Mouse (Mus musculus) stomach, adult 2 months (tissue): Measurements from ENCODE around the gene Gm4744. TPM values are rescaled to one million over a fixed set of nuclear protein-coding genes. Genes with fewer than 3 reads are reported as not detected.

Experiments
- polyA plus RNA-seq: library from polyadenylated mRNA; depleted of rRNA; stranded (reverse); fragments of >200 nt; gene quantifications from 2 replicates; pipeline ENCODE4 v1.2.3, GENCODE M21; 2012; rRNA removed

The Gm4744 gene
- not detected in 2 replicates for polyA plus RNA-seq

DNA sequence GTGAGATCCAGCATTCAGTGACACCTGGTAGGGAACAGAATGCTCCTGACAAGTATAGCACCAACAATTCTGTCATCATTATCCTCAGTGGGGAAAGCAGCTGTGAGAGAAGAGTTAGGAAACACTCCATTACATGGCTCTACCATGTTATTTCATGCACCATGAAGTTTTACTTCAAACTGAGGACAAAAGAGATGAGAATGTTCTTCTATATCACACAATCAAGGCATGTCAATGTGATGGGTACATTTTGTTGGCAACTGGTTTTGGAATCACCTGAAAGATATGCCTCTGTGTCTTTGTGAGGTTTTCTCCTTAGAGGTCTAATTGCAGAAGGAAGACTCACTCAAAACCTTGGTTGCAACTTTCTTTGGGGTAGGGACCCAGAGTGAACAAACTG lies at the start of gene Gm4744:
Gene Gm4744 (minus strand): TSS at position 101 of the 400 bp plus-strand sequence.

DNA sequence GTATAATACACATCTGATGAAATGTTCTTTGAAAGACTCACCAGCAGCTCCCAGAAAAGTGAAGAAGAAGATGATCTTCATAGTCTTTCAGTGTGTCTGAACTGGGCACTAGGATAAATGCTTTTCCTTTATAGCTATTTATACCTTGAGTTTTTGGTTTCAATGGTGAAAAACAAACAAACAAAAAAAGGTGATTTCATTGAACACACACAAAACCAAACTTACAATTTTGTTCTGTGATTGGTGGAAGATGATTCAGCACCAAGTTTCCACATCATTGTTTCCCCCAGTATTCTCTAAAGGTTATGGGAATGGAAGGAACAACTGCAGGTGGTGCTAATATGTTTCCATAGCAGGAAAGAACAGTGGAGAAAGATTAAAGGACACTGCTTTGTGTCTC lies 47.7 kb upstream of the Gm4744 start, which contains the start of gene Gm2663:
Gene Gm2663 (minus strand): TSS at position 101 of the 400 bp plus-strand sequence.

DNA sequence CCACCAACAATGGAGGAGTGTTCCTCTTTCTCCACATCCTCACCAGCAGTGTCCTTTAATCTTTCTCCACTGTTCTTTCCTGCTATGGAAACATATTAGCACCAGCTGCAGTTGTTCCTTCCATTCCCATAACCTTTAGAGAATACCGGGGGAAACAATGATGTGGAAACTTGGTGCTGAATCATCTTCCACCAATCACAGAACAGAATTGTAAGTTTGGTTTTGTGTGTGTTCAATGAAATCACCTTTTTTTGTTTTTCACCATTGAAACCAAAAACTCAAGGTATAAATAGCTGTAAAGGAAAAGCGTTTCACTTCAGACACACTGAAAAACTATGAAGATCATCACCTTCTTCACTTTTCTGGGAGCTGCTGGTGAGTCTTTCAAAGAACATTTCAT lies 12.8 kb upstream of the Gm4744 start, which contains the start of gene 1810009J06Rik:
Gene 1810009J06Rik (plus strand): TSS at position 301 of the 400 bp plus-strand sequence.

DNA sequence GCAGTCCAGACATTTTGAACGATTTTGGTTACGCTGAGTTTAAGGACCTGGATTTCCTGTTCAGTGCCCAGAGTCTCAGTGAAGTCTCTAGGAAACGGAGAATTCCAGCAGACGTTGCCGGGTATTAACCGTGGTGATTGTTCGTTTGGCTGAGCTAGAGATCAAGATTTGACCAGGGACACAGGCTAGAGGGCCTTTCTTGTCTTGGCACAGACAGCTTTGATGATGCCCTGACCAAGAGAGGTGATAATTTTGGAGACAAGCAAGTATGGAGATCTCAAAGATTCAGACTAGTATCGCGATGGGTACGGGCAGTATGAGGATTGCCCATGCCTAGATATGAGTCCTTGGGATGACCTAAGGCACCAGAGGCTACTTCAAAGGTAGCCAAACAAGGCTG lies 11.2 kb downstream of the Gm4744 start, which contains the start of gene 1700074P13Rik:
Gene 1700074P13Rik (minus strand): TSS at position 101 of the 400 bp plus-strand sequence.

DNA sequence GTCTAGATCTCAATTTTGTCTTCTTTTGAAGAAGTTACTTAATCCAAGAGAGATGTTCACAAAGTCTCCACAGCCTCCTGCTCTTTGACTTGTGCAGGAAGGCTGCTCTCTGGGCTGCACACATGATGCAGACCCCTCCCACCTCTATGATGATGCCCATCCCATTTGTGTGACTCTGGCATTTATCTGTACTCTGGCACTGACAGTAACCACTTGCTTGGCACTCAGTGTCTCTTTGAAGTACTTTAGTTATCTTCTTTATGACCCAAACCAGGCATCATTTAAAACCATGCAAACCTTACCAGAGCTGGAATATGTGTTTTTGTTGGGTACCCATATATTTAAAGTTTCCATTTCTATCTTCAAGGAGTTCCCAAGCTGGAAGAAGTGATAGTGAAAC lies 51.4 kb downstream of the Gm4744 start, which contains the start of gene Prss58:
Gene Prss58 (minus strand): TSS at position 101 of the 400 bp plus-strand sequence.

Other genes starting within 250 kb of the Gm4744 start
- gene Moxd2, start 64.4 kb downstream of the Gm4744 start, polyA plus RNA-seq = not detected in 2 replicates
- not detected in 2 replicates for gene Prss58, start 51.5 kb downstream of the Gm4744 start, polyA plus RNA-seq
- gene 1700074P13Rik, start 11.3 kb downstream of the Gm4744 start, polyA plus RNA-seq = not detected in 2 replicates
- gene 1810009J06Rik, start 12.9 kb upstream of the Gm4744 start, polyA plus RNA-seq = not detected in 2 replicates
- gene Gm2663, start 47.6 kb upstream of the Gm4744 start, polyA plus RNA-seq = not detected in 2 replicates
- gene 2210010C04Rik, start 83.6 kb upstream of the Gm4744 start, polyA plus RNA-seq = 0.83 and 1.1 TPM in 2 replicates